Comparison of ENCODE assay signal across 17 mouse cellular contexts in the genomic region with DNA sequence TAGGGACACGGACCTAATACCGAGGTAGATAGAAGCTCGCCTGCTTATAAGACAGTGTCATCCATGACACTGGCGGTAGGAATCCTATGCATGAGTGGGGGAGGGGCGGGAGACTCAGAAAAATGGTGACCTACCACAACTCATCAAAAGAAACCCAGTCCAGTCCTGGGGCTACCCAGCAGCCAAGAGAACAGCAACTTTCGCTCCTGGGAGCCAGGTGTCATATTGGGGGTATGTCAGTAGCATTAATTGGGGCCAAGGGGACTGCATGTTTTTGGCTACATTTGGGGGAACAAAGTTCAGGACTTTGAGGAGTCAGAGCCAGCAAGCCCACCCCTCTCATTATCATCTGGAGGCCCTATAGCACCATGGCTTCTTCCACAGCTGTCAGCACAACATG.
"Had no signal": no experiment of that assay in that cellular context is flagged by ENCODE, and none has a peak within 500 bp of the region (broad histone marks: within the 10 kb centered on the region; RNA-seq: fewer than 3 reads in every experiment).

No protein-coding gene starts in this region.

- ATAC-seq: hindbrain, embryonic 16.5 days; inflammation-experienced regulatory T-cells, adult 6 months; intestine, embryonic 15.5 days; intestine, postnatal 0 days; liver, postnatal 0 days had no signal

- DNase-seq: gastrocnemius, postnatal 10 days; gastrocnemius, postnatal 25 days; heart, adult 18-20 months; heart, postnatal 10 days; heart, postnatal 4 days; kidney, adult 18-20 months; kidney, adult 8-10 months; kidney, postnatal 10 days; kidney, postnatal 25 days; kidney, postnatal 4 days; liver; liver, embryonic 13.5 days; liver, postnatal 0 days had no signal
